Mouse (Mus musculus): ENCODE data around the gene Trim75. TPM values are rescaled to one million over a fixed set of nuclear protein-coding genes. Genes with fewer than 3 reads are reported as not detected.

Trim75 gene
- polyA plus RNA-seq, 1 experiment from 2014 or later, result not detected

DNA sequence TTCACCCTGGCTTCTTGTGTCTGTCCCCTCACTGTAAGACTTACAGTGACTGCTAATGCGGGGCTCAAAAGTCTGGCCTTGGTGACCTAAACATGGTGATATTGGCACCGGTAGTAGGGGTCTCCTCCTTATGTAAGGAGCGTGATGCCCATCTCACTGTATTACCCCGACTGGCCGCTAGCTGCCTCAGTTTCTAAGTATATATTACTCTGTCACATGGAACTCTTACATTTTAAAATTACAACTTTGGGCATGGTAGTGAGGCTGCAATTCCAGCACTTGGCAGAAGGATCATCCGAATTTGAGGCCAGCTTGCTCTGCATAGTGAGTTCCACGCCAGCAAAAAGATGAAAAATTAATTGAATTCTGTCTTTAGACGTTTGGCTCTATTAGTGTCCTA, 46.6 kb downstream of the Trim75 start:
- Histone ChIP-seq H3K4me3 (no peak overlapping the region), H3K4me1 (no peaks in the 10 kb centered on the region), H3K36me3 (replicated peaks) (no peaks in the 10 kb centered on the region), H3K9me3 (no peaks in the 10 kb centered on the region), H3K27ac (no peak overlapping the region), H3K27me3 (ENCODE audit: poor library complexity, severe bottlenecking) (peaks cover 37% of the 10 kb centered on the region)
- DNase-seq (ENCODE audit: extremely low spot score, low spot score), result no peak
- WGBS, result 84% methylated on average over 8 of the region's 8 CpGs

DNA sequence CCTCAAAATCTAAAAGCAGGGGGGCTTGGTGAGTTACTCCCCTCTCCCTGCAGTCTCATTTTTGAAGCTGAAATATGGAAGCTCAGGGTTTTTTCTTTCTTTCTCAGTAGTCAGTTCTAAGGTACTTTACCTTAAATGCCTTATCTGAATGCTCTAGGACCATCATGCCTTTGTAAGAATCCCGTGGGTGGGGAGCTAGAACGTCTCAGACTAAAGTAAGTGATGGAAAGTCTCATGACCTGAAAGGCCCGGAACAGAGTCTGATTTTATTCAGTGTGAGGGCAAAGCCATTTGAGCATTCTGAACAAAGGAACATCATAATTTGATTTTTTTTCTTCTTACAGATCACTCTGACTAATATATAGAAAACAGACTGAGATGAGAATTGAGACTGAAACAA, 52.6 kb downstream of the Trim75 start:
- Histone ChIP-seq H3K4me3 (no peak overlapping the region), H3K27ac (no peak overlapping the region), H3K27me3 (ENCODE audit: poor library complexity, severe bottlenecking) (no peaks in the 10 kb centered on the region), H3K9me3 (no peaks in the 10 kb centered on the region), H3K36me3 (replicated peaks) (no peaks in the 10 kb centered on the region), H3K4me1 (no peaks in the 10 kb centered on the region)
- WGBS, result 86% methylated on average over 3 of the region's 3 CpGs
- no peak for DNase-seq (ENCODE audit: extremely low spot score, low spot score)

Other genes starting within 250 kb of the Trim75 start
- gene Klhl2, start 137.8 kb downstream of the Trim75 start, polyA plus RNA-seq (2016; fragmentation: Nextera tagmentation; extraction: Ambion mirVana), result 7.0 and 8.5 TPM in 2 replicates
- gene Tmem192, start 40.6 kb downstream of the Trim75 start, polyA plus RNA-seq (2016; fragmentation: Nextera tagmentation; extraction: Ambion mirVana), result 18.0 and 19.7 TPM in 2 replicates
- 0.07 TPM in 1 of 2 replicates, not detected in the other for gene Trim61, start 30.7 kb upstream of the Trim75 start, polyA plus RNA-seq (2016; fragmentation: Nextera tagmentation; extraction: Ambion mirVana)
- not detected in 2 replicates for gene Trim60, start 30.8 kb upstream of the Trim75 start, polyA plus RNA-seq (2016; fragmentation: Nextera tagmentation; extraction: Ambion mirVana)
- 2.7 and 3.1 TPM in 2 replicates for gene Apela, start 49.5 kb upstream of the Trim75 start, polyA plus RNA-seq (2016; fragmentation: Nextera tagmentation; extraction: Ambion mirVana)
- not detected in 2 replicates for gene Gm10663, start 87.2 kb upstream of the Trim75 start, polyA plus RNA-seq (2016; fragmentation: Nextera tagmentation; extraction: Ambion mirVana)
- not detected in 2 replicates for gene BC030870, start 141.7 kb upstream of the Trim75 start, polyA plus RNA-seq (2016; fragmentation: Nextera tagmentation; extraction: Ambion mirVana)